Mouse (Mus musculus) bone marrow, adult 2 months (tissue): ENCODE measurements around the gene Iqsec1. TPM values are rescaled to one million over a fixed set of nuclear protein-coding genes. Genes with fewer than 3 reads are reported as not detected.

Source experiments
- H3K27ac ChIP-seq: fragments of 200-500 bp; 2 replicates; pipeline ENCODE4 v1.5.1; 2012; ENCODE audit warnings: low read depth, mild to moderate bottlenecking, control low read depth, inconsistent platforms, low read length; ENCODE audit not compliant: control insufficient read depth, poor library complexity, insufficient read depth
- H3K4me1 ChIP-seq: fragments of 200-500 bp; 2 replicates; pipeline ENCODE4 v1.6.1; 2011; ENCODE audit warnings: low read length; ENCODE audit not compliant: control insufficient read depth, insufficient read depth
- H3K4me3 ChIP-seq: fragments of 200-500 bp; replicated peaks from 2 replicates; pipeline ENCODE3; 2011; ENCODE audit warnings: mild to moderate bottlenecking, low read depth, low read length, control low read depth; ENCODE audit not compliant: control insufficient read depth
- CTCF ChIP-seq: fragments of 200-500 bp; IDR thresholded peaks from 2 replicates; pipeline ENCODE4 v1.5.1; 2011; ENCODE audit warnings: low read length, control low read depth; ENCODE audit not compliant: control insufficient read depth, insufficient read depth
- POLR2A ChIP-seq: fragments of 200-500 bp; IDR thresholded peaks from 2 replicates; pipeline ENCODE4 v1.6.1; 2011; ENCODE audit warnings: low read depth, mild to moderate bottlenecking, control low read depth, low read length, borderline replicate concordance; ENCODE audit not compliant: control insufficient read depth
- WGBS: fragments of 180-500 bp; shearing (Covaris S2); methylation state at CpG from one replicate; pipeline ENCODE4 v1.1.7; 2018; 5-methylcytosine and 5-hydroxymethylcytosine counted together
- polyA plus RNA-seq: library from polyadenylated mRNA; stranded (reverse); fragments of >200 nt; gene quantifications from 2 replicates; pipeline ENCODE4 v1.2.4, GENCODE M21; 2011; ENCODE audit warnings: low replicate concordance; ENCODE audit not compliant: missing spikeins, insufficient read depth, insufficient read length

The Iqsec1 gene
- polyA plus RNA-seq, 1 experiment, result 81.1 TPM

DNA sequence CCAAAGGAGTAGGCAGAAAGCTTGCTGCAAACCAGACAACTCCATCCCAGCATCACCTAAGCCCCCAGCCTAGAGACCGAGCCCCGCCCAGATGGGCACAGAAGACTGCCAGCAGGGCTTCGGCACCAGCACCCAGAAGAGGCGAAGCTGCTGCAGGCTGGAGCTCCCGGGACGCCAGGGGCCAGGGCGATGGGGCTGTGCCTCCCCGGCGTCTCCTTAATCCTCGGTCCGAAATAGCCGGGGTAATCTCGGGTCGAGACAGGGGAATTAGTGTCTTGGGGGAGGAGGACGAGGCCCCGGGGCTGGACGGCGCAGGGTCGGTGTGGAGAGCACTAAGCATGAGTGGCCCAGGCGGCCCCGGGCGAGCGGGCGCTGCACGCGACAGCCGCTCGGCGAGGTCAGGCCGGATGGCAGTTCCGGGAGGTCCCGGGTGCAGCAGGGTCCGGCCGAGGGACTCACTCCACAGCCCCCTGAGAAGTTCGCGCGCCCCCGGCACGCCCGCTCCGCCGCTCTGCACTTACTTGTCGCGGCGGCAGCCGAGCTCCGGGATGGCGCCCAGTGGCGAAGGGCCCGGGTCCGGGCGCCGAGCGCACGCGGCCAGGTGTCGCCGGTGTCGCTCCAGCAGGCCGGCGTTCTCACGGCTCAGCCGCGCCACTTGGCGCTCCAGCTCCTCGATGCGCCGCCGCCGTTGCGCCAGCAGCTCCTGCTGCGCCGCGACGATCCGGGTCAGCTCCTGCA is 755 bp downstream of the Iqsec1 start:
- TF ChIP-seq CTCF, result no peak
- no peak for TF ChIP-seq POLR2A
- no peaks in the 10 kb centered on the region for H3K4me1 ChIP-seq
- H3K4me3 ChIP-seq, result no peak overlapping the region
- 1% methylated on average over 75 of the region's 76 CpGs for WGBS
- H3K27ac ChIP-seq, result no peak overlapping the region; the same call in 1 of the 2 replicates

DNA sequence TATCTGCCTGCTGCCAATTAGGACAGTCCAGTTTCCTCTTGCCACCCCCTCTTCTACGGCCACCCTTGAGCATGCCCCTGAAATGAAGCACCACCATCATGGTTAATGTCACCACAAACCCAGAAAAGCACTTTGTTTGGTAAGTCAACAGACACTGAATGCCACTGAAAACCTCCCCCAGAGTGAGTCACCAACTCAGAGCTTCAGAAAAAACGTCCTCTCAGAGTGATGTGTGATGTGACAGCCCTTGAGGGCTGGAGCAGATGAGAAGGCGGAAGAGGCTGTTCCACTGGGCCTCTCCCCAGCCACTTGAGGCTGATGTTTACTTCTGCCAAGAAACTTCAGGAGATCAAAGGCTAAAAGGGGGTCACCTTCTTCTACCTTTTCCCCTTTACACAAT is 4.4 kb downstream of the Iqsec1 start:
- Histone ChIP-seq H3K4me3 (no peak overlapping the region), H3K4me1 (no peaks in the 10 kb centered on the region), H3K27ac (no peak overlapping the region)
- WGBS, result 45% methylated on average over 3 of the region's 3 CpGs
- TF ChIP-seq CTCF, result no peak
- no peak for TF ChIP-seq POLR2A

DNA sequence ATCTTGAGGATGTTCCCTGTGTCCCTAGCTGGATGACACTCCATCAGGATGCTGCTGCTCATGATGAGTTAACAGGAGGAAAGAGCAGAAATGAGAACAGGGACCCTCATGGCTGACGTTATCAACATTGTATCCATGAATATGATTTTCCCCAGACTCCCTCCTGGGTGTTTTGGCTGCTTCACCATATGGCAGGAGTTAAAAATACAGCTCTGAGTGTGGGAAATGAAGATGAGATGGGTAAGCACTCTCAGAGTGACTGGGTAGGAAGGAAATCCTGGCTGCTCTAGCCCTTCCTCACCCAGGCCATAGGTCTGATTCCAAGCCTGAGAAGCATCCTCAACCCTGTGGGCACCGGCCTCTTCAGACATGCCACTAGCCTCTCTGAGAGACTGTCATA is 14.2 kb downstream of the Iqsec1 start:
- Histone ChIP-seq H3K4me1 (no peaks in the 10 kb centered on the region), H3K4me3 (no peak overlapping the region), H3K27ac (no peak overlapping the region)
- TF ChIP-seq POLR2A (no peak), CTCF (no peak)
- 82% methylated on average over 2 of the region's 2 CpGs for WGBS

DNA sequence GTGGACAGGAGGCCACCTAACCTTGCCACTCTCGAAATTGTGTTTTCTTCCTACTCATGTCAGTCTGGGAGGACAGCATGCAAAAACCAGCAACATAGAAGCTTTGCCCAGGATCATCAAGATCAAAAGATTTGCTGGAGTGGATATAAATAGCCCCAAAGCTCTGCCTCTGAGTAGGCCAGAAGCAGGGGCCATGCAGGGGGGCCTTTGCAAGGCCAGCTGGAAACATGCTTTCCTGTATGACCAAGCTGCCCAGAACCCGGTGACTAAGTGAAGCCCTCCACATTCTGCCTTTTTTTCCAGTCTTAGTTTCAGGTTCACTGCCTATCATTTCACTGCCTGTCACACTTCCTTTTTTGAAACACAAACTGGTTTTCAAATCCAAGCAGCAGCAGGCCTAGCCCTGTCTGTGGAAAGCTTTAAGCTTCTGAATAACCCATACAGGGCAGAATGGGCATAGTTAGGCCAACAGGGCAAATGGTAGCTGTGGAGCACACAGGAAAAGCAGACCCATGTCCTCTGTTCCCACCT is 19.1 kb downstream of the Iqsec1 start:
- Histone ChIP-seq H3K4me1 (no peaks in the 10 kb centered on the region), H3K4me3 (no peak overlapping the region), H3K27ac (no peak overlapping the region)
- WGBS, result 14% methylated on average over 2 of the region's 2 CpGs
- TF ChIP-seq POLR2A, result no peak
- TF ChIP-seq CTCF, result no peak

DNA sequence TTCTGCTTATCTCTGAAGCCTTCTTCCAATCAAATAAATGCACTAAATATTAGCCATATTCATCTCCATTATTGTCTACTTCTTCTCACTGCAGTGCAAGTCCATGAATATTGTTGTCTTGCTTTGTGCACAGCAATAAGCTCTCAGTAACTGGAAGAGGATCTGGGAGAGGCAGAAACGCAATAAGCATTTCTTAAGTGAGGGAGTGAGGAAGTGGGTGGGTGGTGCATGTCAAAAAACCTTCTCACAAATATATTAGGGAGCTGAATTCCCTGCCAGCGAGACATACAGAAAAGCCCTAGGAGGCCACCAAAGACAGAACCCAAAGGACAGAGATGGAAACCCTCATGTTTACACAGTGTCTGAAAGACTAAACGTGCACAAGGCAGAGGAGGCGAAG is 35.1 kb downstream of the Iqsec1 start:
- no peak overlapping the region for H3K27ac ChIP-seq
- H3K4me3 ChIP-seq, result no peak overlapping the region
- TF ChIP-seq CTCF (no peak), POLR2A (no peak)
- WGBS, result 56% methylated on average over 4 of the region's 4 CpGs
- H3K4me1 ChIP-seq, result no peaks in the 10 kb centered on the region

DNA sequence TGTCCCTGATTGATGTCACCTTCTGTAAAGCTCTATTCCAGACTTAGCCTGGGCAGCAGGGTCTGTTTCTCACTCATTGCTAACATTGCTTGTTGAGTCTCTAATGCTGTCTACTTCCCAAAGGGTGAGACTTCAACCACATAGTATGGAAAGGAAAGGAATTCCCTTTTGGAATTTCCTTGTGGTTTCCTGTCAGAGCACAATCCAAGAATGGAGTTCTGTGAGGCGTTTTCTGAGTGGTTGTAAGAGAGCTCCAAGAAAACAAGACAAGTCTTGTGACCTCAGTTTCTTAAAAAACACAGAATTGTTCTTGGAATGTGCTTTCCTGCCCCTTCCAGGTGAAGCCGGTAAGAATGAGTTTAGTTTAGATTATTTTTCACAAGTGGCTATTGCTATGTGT is 37.5 kb downstream of the Iqsec1 start:
- WGBS, result 46% methylated on average over 2 of the region's 2 CpGs
- H3K27ac ChIP-seq, result no peak overlapping the region
- H3K4me3 ChIP-seq, result no peak overlapping the region
- TF ChIP-seq CTCF, result no peak
- TF ChIP-seq POLR2A, result no peak
- no peaks in the 10 kb centered on the region for H3K4me1 ChIP-seq

DNA sequence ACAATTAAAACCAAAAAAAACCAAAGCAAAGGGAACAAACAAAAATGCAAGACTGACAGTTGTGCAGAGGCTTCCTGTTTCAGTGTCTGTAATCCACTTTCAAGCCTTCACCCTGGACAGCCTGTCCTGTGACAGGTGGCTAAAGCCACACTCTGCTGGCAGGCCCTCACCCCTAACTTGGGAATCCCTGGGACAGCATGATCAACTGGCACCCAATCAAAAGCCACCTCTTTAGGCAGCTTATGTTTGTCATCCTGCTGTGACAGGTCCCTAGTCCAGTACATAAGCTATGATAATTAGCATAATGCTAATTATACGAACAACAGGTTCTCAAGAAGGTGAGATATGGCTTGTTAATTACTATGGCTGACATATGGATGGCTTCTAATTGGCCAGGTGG is 40.4 kb downstream of the Iqsec1 start:
- no peak overlapping the region for H3K4me3 ChIP-seq
- no peak overlapping the region for H3K27ac ChIP-seq
- H3K4me1 ChIP-seq, result no peaks in the 10 kb centered on the region
- 77% methylated on average over 1 of the region's 1 CpGs for WGBS
- no peak for TF ChIP-seq CTCF
- no peak for TF ChIP-seq POLR2A

DNA sequence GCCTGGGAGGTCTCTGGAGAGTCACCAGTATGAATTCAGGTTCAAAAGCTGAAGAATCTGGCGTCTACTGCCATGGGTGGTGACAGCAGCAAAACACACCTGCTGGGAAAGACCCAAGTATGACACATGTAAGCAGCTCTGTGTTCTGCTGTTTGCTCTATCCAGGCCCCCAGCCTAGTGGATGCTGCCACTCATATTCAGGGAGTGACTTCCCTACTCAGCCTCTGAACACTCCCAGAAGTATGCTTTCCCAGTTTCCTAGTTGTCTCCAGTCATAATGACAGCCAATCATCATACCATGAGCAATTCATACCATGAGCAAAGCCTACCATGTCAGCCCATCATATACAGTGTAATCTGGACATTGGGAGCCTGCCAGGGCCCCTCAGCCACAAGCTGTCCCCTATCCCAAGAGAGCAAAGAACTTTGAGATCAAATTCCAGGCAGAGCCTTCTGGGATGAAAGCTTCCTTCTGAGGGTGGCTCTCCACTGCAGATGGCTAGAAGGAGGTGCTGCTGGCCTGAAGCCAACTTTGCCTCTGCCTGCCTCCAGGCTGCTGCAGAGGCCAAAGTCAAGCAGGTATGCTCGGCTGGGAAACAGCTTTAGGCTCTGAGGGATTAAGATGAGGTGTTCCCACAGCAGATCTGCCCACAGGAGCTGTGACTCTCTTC is 42.8 kb downstream of the Iqsec1 start:
- Histone ChIP-seq H3K4me3 (no peak overlapping the region), H3K27ac (no peak overlapping the region), H3K4me1 (no peaks in the 10 kb centered on the region)
- 69% methylated on average over 2 of the region's 2 CpGs for WGBS
- TF ChIP-seq CTCF (no peak), POLR2A (no peak)
